Mouse (Mus musculus) thymus, adult 2 months (tissue): ENCODE data around the gene Tgfb2.

Experiments
- CTCF ChIP-seq: fragments of 200-500 bp; IDR thresholded peaks from 2 replicates; pipeline ENCODE4 v1.5.1; 2012; ENCODE audit warnings: mild to moderate bottlenecking, control low read depth, low read length, moderate library complexity, borderline replicate concordance; ENCODE audit not compliant: control insufficient read depth, poor library complexity, insufficient read depth; ENCODE audit errors: extremely low read depth
- POLR2A ChIP-seq: fragments of 200-500 bp; IDR thresholded peaks from 2 replicates; pipeline ENCODE4 v1.6.1; 2012; ENCODE audit warnings: mild to moderate bottlenecking, low read length, control low read depth, moderate library complexity; ENCODE audit not compliant: control insufficient read depth, poor library complexity, insufficient read depth; ENCODE audit errors: extremely low read depth

DNA sequence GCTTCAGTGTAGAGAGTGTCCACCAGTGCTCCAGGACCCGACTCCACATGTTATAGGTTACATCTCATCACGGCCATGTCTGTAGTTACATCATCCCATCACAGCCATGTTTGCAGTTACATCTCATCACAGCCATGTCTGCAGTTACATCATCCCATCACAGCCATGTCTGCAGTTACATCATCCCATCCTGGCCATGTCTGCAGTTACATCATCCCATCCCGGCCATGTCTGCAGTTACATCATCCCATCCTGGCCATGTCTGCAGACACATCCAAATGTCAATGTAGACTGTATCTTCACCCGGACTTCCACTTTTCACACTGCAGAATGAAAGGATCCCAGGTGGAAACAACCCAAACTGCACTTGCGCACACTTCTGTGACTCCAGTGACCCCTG lies 29.7 kb upstream of the Tgfb2 start:
- no peak for TF ChIP-seq CTCF
- no peak for TF ChIP-seq POLR2A
